Mouse (Mus musculus) kidney, adult 2 months (tissue): ENCODE measurements at regions not wholly inside any gene's neighbourhood (a gene's known extent, or its start where the extent isn't known, plus 50 kb on each side); places are given as distances from the start of the nearest gene placed in this dataset.

Experiments
- CTCF ChIP-seq: fragments of 200-500 bp; conservative IDR thresholded peaks from 2 replicates; pipeline ENCODE4 v1.5.1; 2011; ENCODE audit warnings: low read depth, mild to moderate bottlenecking, control low read depth, low read length, moderate library complexity, mixed read lengths; ENCODE audit not compliant: insufficient read depth, insufficient read length
- POLR2A ChIP-seq: fragments of 200-500 bp; IDR thresholded peaks from one replicate; pipeline ENCODE4 v1.6.1; 2011; ENCODE audit warnings: low read depth, low read length, control low read depth

DNA sequence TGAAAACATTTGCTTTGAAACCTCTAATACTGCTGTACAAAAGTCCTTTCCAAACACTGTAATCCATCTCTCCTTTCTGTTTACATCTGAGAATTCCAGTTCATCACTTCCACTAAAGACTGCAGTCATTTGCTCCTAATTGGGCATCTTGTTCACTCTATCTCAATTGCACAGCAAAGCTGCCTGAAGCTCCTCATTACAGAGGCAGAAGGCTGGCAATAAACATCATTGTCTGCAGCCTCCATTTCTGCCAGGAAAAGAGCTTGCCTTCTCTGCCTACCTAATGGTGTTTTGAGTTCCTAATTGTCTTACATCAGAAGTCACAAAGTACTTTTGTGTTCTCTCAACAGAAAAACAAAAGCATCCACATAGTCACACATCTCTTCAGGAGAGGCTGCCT is 207.7 kb downstream of the Kcnj2 start:
- TF ChIP-seq POLR2A (no peak), CTCF (no peak)
